Mouse (Mus musculus): Measurements from ENCODE around the gene Tpp1.

GRCm38 (mm10) chr7:105737648-105738047 lies 14.4 kb downstream of the Tpp1 start:
- TF ChIP-seq CTCF (IDR thresholded peaks at IDR 0.05; ENCODE audit: extremely low read depth, insufficient read length, insufficient replicate concordance, low read depth, low read length) (no peak), POLR2A (IDR thresholded peaks at IDR 0.05; ENCODE audit: low read depth, low read length) (no peak)
